Mouse (Mus musculus) heart, adult 2 months (tissue): ENCODE results near the gene 2410004B18Rik. TPM values are rescaled to one million over a fixed set of nuclear protein-coding genes. Genes with fewer than 3 reads are reported as not detected.

ENCODE experiments used
- DNase-seq, 2 experiments: peaks; one replicate each; pipeline ENCODE4 v3.0.0; 2021
- H3K27ac ChIP-seq: fragments of 200-600 bp; 2 replicates; pipeline ENCODE4 v1.8.1; 2022
- H3K27me3 ChIP-seq: fragments of 200-500 bp; 2 replicates; pipeline ENCODE4 v1.6.1; 2012; ENCODE audit warnings: mild to moderate bottlenecking, low read length, inconsistent platforms, mixed read lengths; ENCODE audit not compliant: control insufficient read depth, insufficient read depth
- H3K36me3 ChIP-seq: fragments of 200-500 bp; 2 replicates; pipeline ENCODE4 v1.6.1; 2012; ENCODE audit warnings: low read length, inconsistent platforms; ENCODE audit not compliant: control insufficient read depth, insufficient read depth
- H3K4me1 ChIP-seq: fragments of 200-500 bp; 2 replicates; pipeline ENCODE4 v1.6.1; 2011; ENCODE audit warnings: low read length; ENCODE audit not compliant: control insufficient read depth, insufficient read depth
- H3K4me3 ChIP-seq: fragments of 200-600 bp; 2 replicates; pipeline ENCODE4 v1.8.1; 2022
- H3K79me2 ChIP-seq: fragments of 200-500 bp; replicated peaks from 2 replicates; pipeline ENCODE4 v1.6.1; 2012; ENCODE audit warnings: mild to moderate bottlenecking, inconsistent platforms, low read length, moderate library complexity, mixed read lengths; ENCODE audit not compliant: control insufficient read depth, insufficient read depth
- H3K9ac ChIP-seq: fragments of 200-500 bp; 2 replicates; pipeline ENCODE4 v1.6.1; 2012; ENCODE audit warnings: low read depth, mild to moderate bottlenecking, control low read depth, inconsistent platforms, low read length, mixed read lengths
- CTCF ChIP-seq: fragments of 200-600 bp; IDR thresholded peaks from 2 replicates; pipeline ENCODE4 v1.8.1; 2022; ENCODE audit warnings: antibody characterized with exemption, mild to moderate bottlenecking, moderate library complexity
- EP300 ChIP-seq: fragments of 200-500 bp; IDR thresholded peaks from 2 replicates; pipeline ENCODE4 v1.6.1; 2011; ENCODE audit warnings: low read depth, low read length, control low read depth; ENCODE audit not compliant: insufficient read depth
- POLR2A ChIP-seq: fragments of 200-500 bp; IDR thresholded peaks from 2 replicates; pipeline ENCODE4 v1.6.1; 2011; ENCODE audit warnings: mild to moderate bottlenecking, low read depth, low read length, control low read depth; ENCODE audit not compliant: insufficient read depth
- WGBS: fragments of 180-500 bp; shearing (Covaris S2); methylation state at CpG from one replicate; pipeline ENCODE4 v1.1.7; 2018; 5-methylcytosine and 5-hydroxymethylcytosine counted together
- intact Hi-C: fragments of 180-260 bp; cut with DNase I; formaldehyde crosslinking; loops from one replicate; pipeline ENCODE4 v1.15.1; 2025
- polyA plus RNA-seq: library from polyadenylated mRNA; depleted of rRNA; stranded (reverse); fragments of >200 nt; gene quantifications from 2 replicates; pipeline ENCODE4 v1.2.3, GENCODE M21; 2012
- total RNA-seq, 2 experiments: library from RNA; stranded (reverse); gene quantifications; 2 replicates each; pipeline ENCODE4 v1.2.3; 2021

2410004B18Rik gene
- total and polyA plus RNA-seq, 3 experiments = 9.2 to 20.8 (median 17.9) TPM

GRCm38 (mm10) chr3:145916374-145916773 is 21.4 kb upstream of the 2410004B18Rik start:
- TF ChIP-seq POLR2A = no peak
- TF ChIP-seq EP300 = no peak
- TF ChIP-seq CTCF = no peak

GRCm38 (mm10) chr3:145916826-145917225 is 21.0 kb upstream of the 2410004B18Rik start:
- 65% methylated on average over 4 of the region's 4 CpGs for WGBS
- Histone ChIP-seq H3K4me1 (no peaks in the 10 kb centered on the region), H3K36me3 (no peaks in the 10 kb centered on the region), H3K27ac (no peak overlapping the region), H3K27me3 (no peaks in the 10 kb centered on the region), H3K79me2 (no peaks in the 10 kb centered on the region), H3K4me3 (no peak overlapping the region), H3K9ac (no peak overlapping the region)
- TF ChIP-seq CTCF (no peak), EP300 (no peak), POLR2A (no peak)
- no peak for DNase-seq
- intact Hi-C loops = no loop called here

More at GRCm38 (mm10) chr3:145916374-145916773, 21.4 kb upstream of the 2410004B18Rik start:
- Histone ChIP-seq H3K4me1 (no peaks in the 10 kb centered on the region), H3K36me3 (no peaks in the 10 kb centered on the region), H3K79me2 (no peaks in the 10 kb centered on the region), H3K9ac (no peak overlapping the region), H3K27me3 (no peaks in the 10 kb centered on the region), H3K27ac (no peak overlapping the region), H3K4me3 (no peak overlapping the region)
- WGBS = 86% methylated on average over 5 of the region's 5 CpGs
- DNase-seq = no peak
- intact Hi-C loops = no loop called here

- 28% methylated on average over 11 of the region's 11 CpGs for WGBS
- peaks cover 8% of the 10 kb centered on the region for H3K36me3 ChIP-seq
- peaks cover 10% of the 10 kb centered on the region for H3K4me1 ChIP-seq
- intact Hi-C loops = loop anchor here (5.0 kb wide), 2 partner anchors 275 to 345 kb away; partner anchors contain the start of genes Ccn1 and Znhit6
- TF ChIP-seq CTCF (no peak), EP300 (no peak)
- peak within 1 kb of the TSS; percentile 53 for H3K4me3 ChIP-seq
- peak within 1 kb of the TSS; percentile 82 for H3K27ac ChIP-seq
- peak within 1 kb of the TSS; percentile 63 for H3K9ac ChIP-seq
- peaks cover 1% of the 10 kb centered on the region; the same call in 1 of the 2 replicates for H3K79me2 ChIP-seq
- no peaks in the 10 kb centered on the region for H3K27me3 ChIP-seq
- no peak for DNase-seq
Measured at GRCm38 (mm10) chr3:145922019-145922854, 15.6 kb upstream of the 2410004B18Rik start, which contains the start of gene Bcl10. TSS of gene Bcl10 (plus strand) at chr3:145922804.

DNA sequence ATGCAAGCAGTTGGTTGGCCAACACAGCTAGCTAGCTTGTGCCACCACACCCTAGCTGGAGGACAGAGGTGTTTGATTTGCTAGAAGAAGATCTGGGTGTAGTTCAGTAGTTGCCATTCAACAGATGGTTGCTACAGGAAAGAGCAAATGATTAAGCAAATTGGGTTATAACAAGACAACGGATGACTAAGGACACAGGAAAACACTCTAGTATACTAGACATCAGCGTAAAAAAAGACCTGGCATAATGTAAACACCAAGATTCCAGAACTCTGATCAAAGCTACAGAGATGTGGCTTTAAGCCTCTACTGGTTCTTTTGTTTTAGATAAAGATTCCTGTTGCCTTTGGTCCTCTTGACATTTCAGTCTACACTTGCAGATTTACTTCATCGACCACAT is 14.8 kb upstream of the 2410004B18Rik start:
- intact Hi-C loops = loop anchor here (5.0 kb wide), 2 partner anchors 276 to 346 kb away; partner anchors contain the start of genes Ccn1 and Znhit6
- no peaks in the 10 kb centered on the region for H3K27me3 ChIP-seq
- TF ChIP-seq EP300 = no peak
- no peak for TF ChIP-seq CTCF
- no peak for TF ChIP-seq POLR2A
- H3K79me2 ChIP-seq = peaks cover 1% of the 10 kb centered on the region; the same call in 1 of the 2 replicates
- H3K27ac ChIP-seq = peak overlapping the region; percentile 82
- DNase-seq = no peak
- WGBS = 49% methylated on average over 3 of the region's 3 CpGs
- no peak overlapping the region for H3K9ac ChIP-seq
- no peak overlapping the region for H3K4me3 ChIP-seq
- peaks cover 10% of the 10 kb centered on the region for H3K4me1 ChIP-seq
- H3K36me3 ChIP-seq = peaks cover 8% of the 10 kb centered on the region

- TF ChIP-seq POLR2A (peak; percentile 96), CTCF (no peak), EP300 (peak; percentile 82)
- intact Hi-C loops = loop anchor here (5.0 kb wide), 2 partner anchors 277 to 347 kb away; partner anchors contain the start of genes Ccn1 and Znhit6
Measured at GRCm38 (mm10) chr3:145923874-145924577, 13.8 kb upstream of the 2410004B18Rik start.

More at GRCm38 (mm10) chr3:145923874-145924577, 13.8 kb upstream of the 2410004B18Rik start:
- peaks cover 1% of the 10 kb centered on the region; the same call in 1 of the 2 replicates for H3K79me2 ChIP-seq
- under 1% methylated on average over 58 of the region's 58 CpGs for WGBS
- no peaks in the 10 kb centered on the region for H3K27me3 ChIP-seq
- H3K4me1 ChIP-seq = peaks cover 12% of the 10 kb centered on the region
- H3K27ac ChIP-seq = peak overlapping the region; percentile 96
- H3K4me3 ChIP-seq = peak overlapping the region; percentile 85
- peak overlapping the region; percentile 90 for H3K9ac ChIP-seq
- peaks cover 8% of the 10 kb centered on the region for H3K36me3 ChIP-seq
- peak; percentile 99 to 100 for DNase-seq
